Mouse (Mus musculus) CH12.LX (cell line): Measurements from ENCODE around the gene Ceacam19. TPM values are rescaled to one million over a fixed set of nuclear protein-coding genes. Genes with fewer than 3 reads are reported as not detected.

Source experiments
- DNase-seq: peaks from one replicate; pipeline ENCODE4 v3.0.0-alpha.2; 2013; ENCODE audit errors: extremely low read depth
- H3K27ac ChIP-seq: 2 replicates; pipeline ENCODE4 v1.5.1; 2012; ENCODE audit warnings: low read depth, mild to moderate bottlenecking, control low read depth, moderate library complexity; ENCODE audit not compliant: insufficient read depth
- H3K27me3 ChIP-seq: replicated peaks from 2 replicates; pipeline ENCODE3; 2012; ENCODE audit warnings: inconsistent platforms
- H3K36me3 ChIP-seq, 2 experiments: replicated peaks in 1 of 2; 2 replicates each; pipeline versions ENCODE3 to v1.6.1; 2012; ENCODE audit warnings: inconsistent platforms in 1 of 2, low read length in 1 of 2, mild to moderate bottlenecking in 1 of 2, mixed read lengths in 1 of 2, moderate library complexity in 1 of 2; ENCODE audit not compliant: control insufficient read depth in 1 of 2, insufficient read depth in 1 of 2
- H3K4me1 ChIP-seq, 2 experiments: 2 replicates each; pipeline ENCODE4 v1.6.1; 2012; ENCODE audit warnings: inconsistent platforms in 1 of 2, moderate library complexity in 1 of 2; ENCODE audit not compliant: insufficient read depth in 2 of 2, control insufficient read depth in 1 of 2
- H3K4me2 ChIP-seq: 2 replicates; pipeline ENCODE4 v1.6.1; 2012; ENCODE audit warnings: low read depth, mild to moderate bottlenecking, control low read depth; ENCODE audit not compliant: poor library complexity, insufficient read depth, severe bottlenecking
- H3K4me3 ChIP-seq, 3 experiments: fragments of 150-350 bp in 1 of 3; sonication (generic) in 1 of 3; replicated peaks in 1 of 3; 2 replicates each; pipeline versions ENCODE3 to v1.5.1; 2011 to 2012; ENCODE audit warnings: low read depth in 2 of 3, low read length in 2 of 3, mild to moderate bottlenecking in 2 of 3, moderate library complexity in 2 of 3, control low read depth in 1 of 3, improper control_type of control experiment in 1 of 3, inconsistent platforms in 1 of 3, mixed read lengths in 1 of 3; ENCODE audit not compliant: poor library complexity in 1 of 3
- H3K79me2 ChIP-seq: replicated peaks from 2 replicates; pipeline ENCODE4 v1.6.1; 2012; ENCODE audit warnings: mild to moderate bottlenecking, moderate library complexity; ENCODE audit not compliant: control insufficient read depth, poor library complexity, insufficient read depth, severe bottlenecking; ENCODE audit errors: extremely low read depth
- H3K9ac ChIP-seq: 2 replicates; pipeline ENCODE4 v1.6.1; 2012; ENCODE audit warnings: low read depth, mild to moderate bottlenecking, control low read depth, moderate library complexity; ENCODE audit not compliant: insufficient read depth
- H3K9me3 ChIP-seq: replicated peaks from 2 replicates; pipeline ENCODE3; 2012; ENCODE audit warnings: low read length, inconsistent platforms, mixed read lengths
- BHLHE40 ChIP-seq: IDR thresholded peaks from 2 replicates; pipeline ENCODE4 v1.6.1; 2011; ENCODE audit warnings: mild to moderate bottlenecking, low read depth, low read length, improper control_type of control experiment
- CHD1 ChIP-seq: IDR thresholded peaks from 2 replicates; pipeline ENCODE4 v1.6.1; 2012; ENCODE audit warnings: low read depth, low read length, improper control_type of control experiment, inconsistent platforms
- CHD2 ChIP-seq: IDR thresholded peaks from 2 replicates; pipeline ENCODE4 v1.6.1; 2011; ENCODE audit warnings: low read length, improper control_type of control experiment
- CTCF ChIP-seq, 2 experiments: IDR thresholded peaks in 1 of 2; conservative IDR thresholded peaks in 1 of 2; 2 replicates each; pipeline ENCODE4 v1.5.1; 2011 to 2012; ENCODE audit warnings: low read depth in 2 of 2, low read length in 2 of 2, improper control_type of control experiment in 1 of 2, inconsistent platforms in 1 of 2, mild to moderate bottlenecking in 1 of 2, moderate library complexity in 1 of 2
- E2F4 ChIP-seq: IDR thresholded peaks from 2 replicates; pipeline ENCODE4 v1.6.1; 2011; ENCODE audit warnings: low read depth, low read length, improper control_type of control experiment; ENCODE audit not compliant: insufficient replicate concordance
- ELF1 ChIP-seq: IDR thresholded peaks from 2 replicates; pipeline ENCODE4 v1.6.1; 2014; ENCODE audit warnings: low read depth, mild to moderate bottlenecking, inconsistent platforms, low read length, improper control_type of control experiment
- EP300 ChIP-seq: IDR thresholded peaks from 2 replicates; pipeline ENCODE4 v1.6.1; 2011; ENCODE audit warnings: low read length, improper control_type of control experiment
- ETS1 ChIP-seq: conservative IDR thresholded peaks from 2 replicates; pipeline ENCODE4 v1.6.1; 2012; ENCODE audit warnings: low read depth, mild to moderate bottlenecking, inconsistent platforms, low read length, improper control_type of control experiment, moderate library complexity
- GABPA ChIP-seq: IDR thresholded peaks from 2 replicates; pipeline ENCODE4 v1.6.1; 2012; ENCODE audit warnings: low read depth, low read length, improper control_type of control experiment, inconsistent platforms; ENCODE audit not compliant: insufficient replicate concordance
- HCFC1 ChIP-seq: IDR thresholded peaks from 2 replicates; pipeline ENCODE4 v1.6.1; 2012; ENCODE audit warnings: low read depth, mild to moderate bottlenecking, inconsistent platforms, low read length, improper control_type of control experiment
- IRF4 ChIP-seq: IDR thresholded peaks from 2 replicates; pipeline ENCODE4 v1.6.1; 2014; ENCODE audit warnings: low read depth, mild to moderate bottlenecking, inconsistent platforms, low read length, improper control_type of control experiment
- JUN ChIP-seq: IDR thresholded peaks from 2 replicates; pipeline ENCODE4 v1.6.1; 2011; ENCODE audit warnings: low read depth, mild to moderate bottlenecking, low read length, improper control_type of control experiment, moderate library complexity; ENCODE audit not compliant: insufficient read depth
- JUND ChIP-seq: conservative IDR thresholded peaks from 2 replicates; pipeline ENCODE4 v1.6.1; 2011; ENCODE audit warnings: low read depth, low read length, improper control_type of control experiment
- KAT2A ChIP-seq: IDR thresholded peaks from 2 replicates; pipeline ENCODE4 v1.6.1; 2012; ENCODE audit warnings: low read length, improper control_type of control experiment, inconsistent platforms; ENCODE audit not compliant: insufficient replicate concordance
- MAFK ChIP-seq: IDR thresholded peaks from 2 replicates; pipeline ENCODE4 v1.6.1; 2011; ENCODE audit warnings: low read length, improper control_type of control experiment; ENCODE audit not compliant: insufficient replicate concordance
- MAX ChIP-seq: IDR thresholded peaks from 2 replicates; pipeline ENCODE4 v1.6.1; 2011; ENCODE audit warnings: low read length, improper control_type of control experiment
- MAZ ChIP-seq: IDR thresholded peaks from 2 replicates; pipeline ENCODE4 v1.6.1; 2012; ENCODE audit warnings: low read depth, mild to moderate bottlenecking, inconsistent platforms, low read length, improper control_type of control experiment, moderate library complexity
- MEF2A ChIP-seq: IDR thresholded peaks from 2 replicates; pipeline ENCODE4 v1.6.1; 2014; ENCODE audit warnings: low read depth, mild to moderate bottlenecking, inconsistent platforms, low read length, improper control_type of control experiment, borderline replicate concordance
- MXI1 ChIP-seq: IDR thresholded peaks from 2 replicates; pipeline ENCODE4 v1.6.1; 2011; ENCODE audit warnings: mild to moderate bottlenecking, low read depth, low read length, improper control_type of control experiment
- MYC ChIP-seq: IDR thresholded peaks from 2 replicates; pipeline ENCODE4 v1.6.1; 2011; ENCODE audit warnings: low read depth, mild to moderate bottlenecking, improper control_type of control experiment, low read length
- NELFE ChIP-seq: IDR thresholded peaks from 2 replicates; pipeline ENCODE4 v1.6.1; 2011; ENCODE audit warnings: low read depth, low read length, improper control_type of control experiment
- NRF1 ChIP-seq: IDR thresholded peaks from 2 replicates; pipeline ENCODE4 v1.6.1; 2014; ENCODE audit warnings: low read depth, mild to moderate bottlenecking, inconsistent platforms, low read length, improper control_type of control experiment, moderate library complexity
- PAX5 ChIP-seq: IDR thresholded peaks from 2 replicates; pipeline ENCODE4 v1.6.1; 2012; ENCODE audit warnings: low read length, inconsistent platforms, mixed read lengths
- POLR2A ChIP-seq: IDR thresholded peaks from 2 replicates; pipeline ENCODE4 v1.6.1; 2011; ENCODE audit warnings: low read depth, mild to moderate bottlenecking, improper control_type of control experiment, low read length
- POLR2AphosphoS2 ChIP-seq: IDR thresholded peaks from 2 replicates; pipeline ENCODE4 v1.6.1; 2011; ENCODE audit warnings: low read depth, low read length, improper control_type of control experiment
- RAD21 ChIP-seq: IDR thresholded peaks from 2 replicates; pipeline ENCODE4 v1.6.1; 2011; ENCODE audit warnings: low read depth, mild to moderate bottlenecking, low read length, improper control_type of control experiment, moderate library complexity
- RCOR1 ChIP-seq: conservative IDR thresholded peaks from 2 replicates; pipeline ENCODE4 v1.6.1; 2012; ENCODE audit warnings: low read depth, mild to moderate bottlenecking, inconsistent platforms, low read length, improper control_type of control experiment
- SIN3A ChIP-seq: IDR thresholded peaks from 2 replicates; pipeline ENCODE4 v1.6.1; 2012; ENCODE audit warnings: low read length, improper control_type of control experiment, inconsistent platforms
- SMC3 ChIP-seq: IDR thresholded peaks from 2 replicates; pipeline ENCODE4 v1.6.1; 2011; ENCODE audit warnings: low read depth, low read length, improper control_type of control experiment
- TBP ChIP-seq: conservative IDR thresholded peaks from 2 replicates; pipeline ENCODE4 v1.6.1; 2011; ENCODE audit warnings: low read depth, low read length, improper control_type of control experiment
- TCF12 ChIP-seq: IDR thresholded peaks from 2 replicates; pipeline ENCODE4 v1.6.1; 2014; ENCODE audit warnings: low read depth, mild to moderate bottlenecking, inconsistent platforms, low read length, improper control_type of control experiment
- UBTF ChIP-seq: IDR thresholded peaks from 2 replicates; pipeline ENCODE4 v1.6.1; 2012; ENCODE audit warnings: low read depth, mild to moderate bottlenecking, inconsistent platforms, low read length, improper control_type of control experiment, moderate library complexity
- USF1 ChIP-seq: IDR thresholded peaks from 2 replicates; pipeline ENCODE4 v1.6.1; 2014; ENCODE audit warnings: low read depth, mild to moderate bottlenecking, inconsistent platforms, low read length, improper control_type of control experiment
- USF2 ChIP-seq: conservative IDR thresholded peaks from 2 replicates; pipeline ENCODE4 v1.6.1; 2011; ENCODE audit warnings: low read depth, low read length, improper control_type of control experiment
- ZC3H11A ChIP-seq: IDR thresholded peaks from 2 replicates; pipeline ENCODE4 v1.6.1; 2012; ENCODE audit warnings: low read depth, mild to moderate bottlenecking, inconsistent platforms, low read length, improper control_type of control experiment
- ZKSCAN1 ChIP-seq: IDR thresholded peaks from 2 replicates; pipeline ENCODE4 v1.6.1; 2012; ENCODE audit warnings: low read depth, inconsistent platforms, low read length, improper control_type of control experiment, borderline replicate concordance
- ZMIZ1 ChIP-seq: IDR thresholded peaks from 2 replicates; pipeline ENCODE4 v1.6.1; 2012; ENCODE audit warnings: low read depth, mild to moderate bottlenecking, inconsistent platforms, low read length, improper control_type of control experiment
- ZNF384 ChIP-seq: IDR thresholded peaks from 2 replicates; pipeline ENCODE4 v1.6.1; 2012; ENCODE audit warnings: low read depth, low read length, improper control_type of control experiment, inconsistent platforms
- dilution Hi-C: fragments of 300-500 bp; cut with MboI; formaldehyde crosslinking; loops from 2 replicates; pipeline ENCODE4 v1.14.3; 2020; ENCODE audit warnings: low sequenced_read_pairs; ENCODE audit not compliant: extremely low pct_unique_long_range_greater_than_20kb, extremely low pct_ligation_motif_present
- in situ Hi-C: fragments of 300-500 bp; cut with MboI; formaldehyde crosslinking; loops from 3 replicates; pipeline ENCODE4 v1.14.3; 2019; ENCODE audit warnings: low sequenced_read_pairs, low pct_ligation_motif_present, low pct_unique_long_range_greater_than_20kb, mixed read lengths
- polyA plus RNA-seq: library from polyadenylated mRNA; unstranded; fragments of >175 nt; gene quantifications from 2 replicates; pipeline ENCODE4 v1.2.1, GENCODE M21; 2012; ENCODE audit warnings: low read depth; ENCODE audit not compliant: insufficient read length
- total RNA-seq, 2 experiments: library from RNA; depleted of rRNA; stranded (reverse); fragments of 300-350 nt in 1 of 2; fragments of >200 nt in 1 of 2; gene quantifications; 2 replicates each; pipeline ENCODE4 v1.2.3; 2012 to 2014

Ceacam19 gene
- total and polyA plus RNA-seq, 3 experiments: 0.08 TPM; not detected in 2

- Histone ChIP-seq H3K4me1 (peaks cover 9 to 31% of the 10 kb centered on the region in 2 experiments), H3K27me3 (no peaks in the 10 kb centered on the region), H3K9ac (peak within 1 kb of the TSS; percentile 94), H3K4me3 (peak within 1 kb of the TSS; percentile 75 to 88 (median 84)), H3K36me3 (peaks cover 20 to 32% of the 10 kb centered on the region in 2 experiments), H3K9me3 (no peaks in the 10 kb centered on the region), H3K4me2 (peak within 1 kb of the TSS; percentile 95), H3K27ac (peak within 1 kb of the TSS; percentile 9; the same call in 1 of the 2 replicates), H3K79me2 (peaks cover 11% of the 10 kb centered on the region; the same call in 1 of the 2 replicates)
- in situ Hi-C loops: no loop called here
- TF ChIP-seq MYC (no peak), MXI1 (peak; percentile 46), MAFK (no peak), MAZ (no peak), ELF1 (no peak), TCF12 (peak; percentile 60; the same call in 1 of the 2 replicates), ZNF384 (no peak), BHLHE40 (peak; percentile 76), IRF4 (no peak), KAT2A (no peak), UBTF (0 out of 2 replicates have a peak, but pooled peaks have one; percentile 51), CHD1 (no peak), TBP (0 out of 2 replicates have a peak, but pooled peaks have one; percentile 43), NELFE (peak; percentile 73), POLR2AphosphoS2 (no peak), PAX5 (no peak), CTCF (conservative IDR thresholded peaks at IDR 0.05 in 1 of 2, IDR thresholded peaks at IDR 0.05 in 1 of 2; ENCODE audit: low read depth in 2 of 2, low read length in 2 of 2) (no peak), SMC3 (no peak), MEF2A (no peak), ZC3H11A (no peak), RCOR1 (no peak), MAX (0 out of 2 replicates have a peak, but pooled peaks have one; percentile 11), NRF1 (peak; percentile 87), HCFC1 (no peak; the same call in 1 of the 2 replicates), JUND (no peak), USF1 (no peak), POLR2A (peak; percentile 88), CHD2 (no peak), GABPA (no peak), USF2 (no peak), RAD21 (no peak), ZKSCAN1 (no peak), ETS1 (no peak), JUN (no peak), SIN3A (no peak), EP300 (no peak), ZMIZ1 (peak; percentile 55; the same call in 1 of the 2 replicates), E2F4 (no peak)
- peak; percentile 75 for DNase-seq
- dilution Hi-C loops: no loop called here
Observed at GRCm38 (mm10) chr7:19920506-19921261, 32.9 kb upstream of the Ceacam19 start, which contains the start of gene Pvr. Gene Pvr (minus strand): TSS chr7:19921160.
